In the genomic region with DNA sequence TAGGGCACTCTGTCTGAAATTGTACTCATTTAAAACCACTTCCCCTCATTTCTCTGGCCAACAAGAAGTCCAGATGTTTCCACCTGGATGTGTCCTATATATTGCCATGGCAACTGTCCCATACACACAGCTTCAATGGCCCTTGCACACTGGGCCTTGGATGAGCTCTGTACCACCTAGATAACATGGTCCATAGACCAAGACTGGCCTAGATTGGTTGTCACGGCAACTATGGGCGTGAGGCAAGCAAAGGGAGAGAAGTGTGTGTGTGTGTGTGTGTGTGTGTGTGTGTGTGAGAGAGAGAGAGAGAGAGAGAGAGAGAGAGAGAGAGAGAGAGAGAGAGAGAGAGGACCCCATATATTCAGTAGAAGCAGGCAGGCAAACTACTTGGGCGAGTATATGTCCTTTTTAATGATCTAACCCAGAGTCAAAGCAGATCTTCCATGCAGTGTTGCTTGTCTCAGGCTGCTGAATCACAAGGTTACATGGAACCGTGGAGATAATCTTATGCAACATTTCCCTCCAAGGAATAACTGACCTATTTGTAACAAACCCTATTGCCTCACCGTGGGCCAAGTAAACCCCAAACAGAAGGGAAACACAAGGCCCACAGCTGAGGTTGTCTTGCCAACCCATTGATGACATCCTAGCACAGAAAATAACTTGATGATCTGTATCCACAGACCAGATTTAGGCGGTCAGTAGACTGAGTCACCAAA, we compare ENCODE assay signal across 13 mouse cellular contexts. TPM values are rescaled to one million over a fixed set of nuclear protein-coding genes. Genes with fewer than 3 reads are reported as not detected.
DNase-seq lines count a peak whose midpoint lies in the region; ATAC-seq and TF ChIP-seq lines count a peak whose summit lies in the region.
"Had no signal": no experiment of that assay in that cellular context is flagged by ENCODE, and none has a peak within 500 bp of the region (broad histone marks: within the 10 kb centered on the region; RNA-seq: fewer than 3 reads in every experiment).

No protein-coding gene starts in this region.

- 67% methylated on average over 6 of the region's 6 CpGs for WGBS in midbrain, postnatal 0 days
- WGBS in hindbrain, embryonic 13.5 days: 79% methylated on average over 6 of the region's 6 CpGs

- no peak for TF ChIP-seq CTCF in midbrain, postnatal 0 days (IDR thresholded peaks at IDR 0.05)

- H3K4me1 ChIP-seq in midbrain, postnatal 0 days (ENCODE audit: insufficient read depth, low read length): no peaks in the 10 kb centered on the region
- H3K4me1 ChIP-seq in hindbrain, embryonic 13.5 days (replicated peaks): peaks cover 19% of the 10 kb centered on the region
- H3K4me1 ChIP-seq: limb, embryonic 15.5 days had no signal

- DNase-seq in adrenal gland, adult 2 months: peak; percentile 74
- no peak for DNase-seq in adrenal gland, postnatal 4 days (ENCODE audit: low spot score in 2 of 2)
- peak; percentile 74 to 79 for DNase-seq in heart, adult 9 months (ENCODE audit: low spot score in 2 of 2)
- DNase-seq in heart, postnatal 36 days: no peak
- DNase-seq in brain, adult 2 months (ENCODE audit: low read depth, low spot score): peak; percentile 51
- peak; percentile 65 for DNase-seq in midbrain, postnatal 0 days (ENCODE audit: low spot score)
- DNase-seq in cerebellum, postnatal 4 days (ENCODE audit: low spot score in 2 of 2): no peak
- DNase-seq: B cell, adult 2 months; heart, postnatal 14 days; kidney, adult 11 months; kidney, postnatal 4 days had no signal

- no peak for ATAC-seq in midbrain, postnatal 0 days (ENCODE audit: low FRiP score)
- ATAC-seq in hindbrain, embryonic 13.5 days (ENCODE audit: low FRiP score): no peak

- intact Hi-C loops in heart, postnatal 36 days (cut with DNase I): loop anchor here (5.0 kb wide), 1 partner anchor 131 kb away; no protein-coding TSS in a partner anchor

- H3K4me3 ChIP-seq in midbrain, postnatal 0 days (ENCODE audit: low read depth, low read length): no peak overlapping the region
- no peak overlapping the region for H3K4me3 ChIP-seq in hindbrain, embryonic 13.5 days
- H3K4me3 ChIP-seq: limb, embryonic 15.5 days had no signal

- no peaks in the 10 kb centered on the region for H3K36me3 ChIP-seq in midbrain, postnatal 0 days (ENCODE audit: insufficient read depth, low read length)
- H3K36me3 ChIP-seq in hindbrain, embryonic 13.5 days: no peaks in the 10 kb centered on the region
- H3K36me3 ChIP-seq: limb, embryonic 15.5 days had no signal

- no peaks in the 10 kb centered on the region for H3K9me3 ChIP-seq in midbrain, postnatal 0 days (ENCODE audit: low read length)
- H3K9me3 ChIP-seq in hindbrain, embryonic 13.5 days: no peaks in the 10 kb centered on the region
- H3K9me3 ChIP-seq: limb, embryonic 15.5 days had no signal

- peak overlapping the region; percentile 18; the same call in 1 of the 2 replicates for H3K27ac ChIP-seq in midbrain, postnatal 0 days (ENCODE audit: low read depth, low read length)
- H3K27ac ChIP-seq in hindbrain, embryonic 13.5 days: no peak overlapping the region
- H3K27ac ChIP-seq: limb, embryonic 15.5 days had no signal

- no peak overlapping the region for H3K4me2 ChIP-seq in midbrain, postnatal 0 days (ENCODE audit: low read depth, low read length, poor library complexity, severe bottlenecking)
- no peak overlapping the region for H3K4me2 ChIP-seq in hindbrain, embryonic 13.5 days
- H3K4me2 ChIP-seq: limb, embryonic 15.5 days had no signal

- no peaks in the 10 kb centered on the region for H3K27me3 ChIP-seq in midbrain, postnatal 0 days (ENCODE audit: insufficient read depth, low read length)
- no peaks in the 10 kb centered on the region for H3K27me3 ChIP-seq in hindbrain, embryonic 13.5 days
- H3K27me3 ChIP-seq: limb, embryonic 15.5 days had no signal

- no peak overlapping the region for H3K9ac ChIP-seq in midbrain, postnatal 0 days (replicated peaks; ENCODE audit: low read length, poor library complexity, severe bottlenecking)
- H3K9ac ChIP-seq in hindbrain, embryonic 13.5 days: no peak overlapping the region
- H3K9ac ChIP-seq: limb, embryonic 15.5 days had no signal

RNA-seq across cellular contexts. Expression of a gene that starts 13.4 kb away (rescaled TPM):
- 10 to 100 TPM; 13.0 to 17.2 TPM for total RNA-seq in adrenal gland, adult 2 months (2021)
- 6.1 and 7.2 TPM in 2 replicates for polyA plus RNA-seq in adrenal gland, adult 2 months (2012; rRNA removed)
- total RNA-seq in adrenal gland, postnatal 4 days (2021): 10 to 100 TPM; 37.2 to 41.6 TPM
- 10 to 100 TPM; 18.6 to 20.8 TPM for total RNA-seq in heart, postnatal 36 days (2021)
- 99.1 and 109 TPM in 2 replicates for total RNA-seq in midbrain, postnatal 0 days (2014; rRNA removed)
- polyA plus RNA-seq in midbrain, postnatal 0 days (2015; fragmentation: Nextera tagmentation; extraction: Ambion mirVana): 37.3 and 46.5 TPM in 2 replicates
- polyA plus RNA-seq in hindbrain, embryonic 13.5 days (2015; fragmentation: Nextera tagmentation; extraction: Ambion mirVana): 42.3 and 42.6 TPM in 2 replicates

Comparison
In these comparisons a context has a peak if more than half of its experiments do, and no peak if none do; other contexts are left out.
1. DNase-seq: peak in adrenal gland, adult 2 months (single experiment), heart, adult 9 months (2 of 2), brain, adult 2 months (single experiment) and midbrain, postnatal 0 days (single experiment); none in adrenal gland, postnatal 4 days (0 of 2), heart, postnatal 36 days (0 of 2) and cerebellum, postnatal 4 days (0 of 2).